ENCODE assay signal across 21 mouse cellular contexts in genomic region chr10:57434990-57435389, GRCm38 (mm10). TPM values are rescaled to one million over a fixed set of nuclear protein-coding genes. Genes with fewer than 3 reads are reported as not detected.
DNase-seq lines count a peak whose midpoint lies in the region; ATAC-seq and TF ChIP-seq lines count a peak whose summit lies in the region.
"Had no signal": no experiment of that assay in that cellular context is flagged by ENCODE, and none has a peak within 500 bp of the region (broad histone marks: within the 10 kb centered on the region; RNA-seq: fewer than 3 reads in every experiment).

No protein-coding gene starts in this region.

- 67% methylated on average over 1 of the region's 1 CpGs for WGBS in heart, embryonic 10.5 days
- WGBS in intestine, postnatal 0 days: 68% methylated on average over 1 of the region's 1 CpGs
- WGBS in intestine, embryonic 15.5 days: 74% methylated on average over 1 of the region's 1 CpGs
- WGBS in midbrain, embryonic 14.5 days: 73% methylated on average over 1 of the region's 1 CpGs
- 75% methylated on average over 1 of the region's 1 CpGs for WGBS in midbrain, embryonic 10.5 days

- no peaks in the 10 kb centered on the region for H3K36me3 ChIP-seq in heart, embryonic 10.5 days
- no peaks in the 10 kb centered on the region for H3K36me3 ChIP-seq in intestine, postnatal 0 days (ENCODE audit: control insufficient read depth, insufficient read depth)
- H3K36me3 ChIP-seq in intestine, embryonic 15.5 days: no peaks in the 10 kb centered on the region
- H3K36me3 ChIP-seq in midbrain, embryonic 14.5 days (ENCODE audit: control insufficient read depth, insufficient read depth, low read length): no peaks in the 10 kb centered on the region
- no peaks in the 10 kb centered on the region for H3K36me3 ChIP-seq in midbrain, embryonic 10.5 days
- H3K36me3 ChIP-seq: embryonic facial prominence, embryonic 15.5 days; G1E; neural tube, embryonic 13.5 days had no signal

- no peak overlapping the region for H3K27ac ChIP-seq in heart, embryonic 10.5 days
- no peak overlapping the region for H3K27ac ChIP-seq in intestine, postnatal 0 days (ENCODE audit: low read depth, low read length)
- H3K27ac ChIP-seq in intestine, embryonic 15.5 days: no peak overlapping the region
- no peak overlapping the region for H3K27ac ChIP-seq in midbrain, embryonic 14.5 days (replicated peaks; ENCODE audit: low read depth, low read length)
- H3K27ac ChIP-seq in midbrain, embryonic 10.5 days (replicated peaks): no peak overlapping the region
- H3K27ac ChIP-seq: embryonic facial prominence, embryonic 15.5 days; left cerebral cortex, adult 2 months; neural tube, embryonic 13.5 days had no signal

- no peaks in the 10 kb centered on the region for H3K4me1 ChIP-seq in heart, embryonic 10.5 days
- H3K4me1 ChIP-seq in intestine, postnatal 0 days (replicated peaks; ENCODE audit: control insufficient read depth, insufficient read depth, low read length): no peaks in the 10 kb centered on the region
- H3K4me1 ChIP-seq in intestine, embryonic 15.5 days (replicated peaks): no peaks in the 10 kb centered on the region
- no peaks in the 10 kb centered on the region for H3K4me1 ChIP-seq in midbrain, embryonic 14.5 days (ENCODE audit: control insufficient read depth, insufficient read depth, low read length)
- no peaks in the 10 kb centered on the region for H3K4me1 ChIP-seq in midbrain, embryonic 10.5 days
- H3K4me1 ChIP-seq: embryonic facial prominence, embryonic 15.5 days; neural tube, embryonic 13.5 days had no signal

- H3K27me3 ChIP-seq in heart, embryonic 10.5 days (ENCODE audit: insufficient read depth, poor library complexity, severe bottlenecking): no peaks in the 10 kb centered on the region
- no peaks in the 10 kb centered on the region for H3K27me3 ChIP-seq in intestine, postnatal 0 days (replicated peaks; ENCODE audit: control insufficient read depth, insufficient read depth, low read length)
- no peaks in the 10 kb centered on the region for H3K27me3 ChIP-seq in intestine, embryonic 15.5 days (replicated peaks)
- no peaks in the 10 kb centered on the region for H3K27me3 ChIP-seq in midbrain, embryonic 14.5 days (ENCODE audit: control insufficient read depth, insufficient read depth, low read length)
- H3K27me3 ChIP-seq in midbrain, embryonic 10.5 days (ENCODE audit: low read depth, poor library complexity, severe bottlenecking): no peaks in the 10 kb centered on the region
- H3K27me3 ChIP-seq: embryonic facial prominence, embryonic 15.5 days; neural tube, embryonic 13.5 days; Patski had no signal

- DNase-seq in heart, embryonic 10.5 days (ENCODE audit: low spot score): peak; percentile 69
- no peak for DNase-seq in heart, postnatal 25 days (ENCODE audit: low spot score)
- DNase-seq in midbrain, embryonic 14.5 days: no peak
- no peak for DNase-seq in midbrain, embryonic 10.5 days (ENCODE audit: low spot score)
- no peak for DNase-seq in frontal cortex, postnatal 36 days (ENCODE audit: low spot score in 2 of 2)
- DNase-seq: adrenal gland, postnatal 36 days; B cell, adult 2 months; cerebellum, adult 9-10 months; kidney, postnatal 10 days; lung, postnatal 4 days; right cerebral cortex, adult 18-20 months; right cerebral cortex, postnatal 4 days; thymus, postnatal 36 days had no signal

- H3K4me3 ChIP-seq in heart, embryonic 10.5 days: no peak overlapping the region
- H3K4me3 ChIP-seq in intestine, postnatal 0 days (ENCODE audit: low read depth, low read length): no peak overlapping the region
- no peak overlapping the region for H3K4me3 ChIP-seq in intestine, embryonic 15.5 days (replicated peaks)
- no peak overlapping the region for H3K4me3 ChIP-seq in midbrain, embryonic 14.5 days (replicated peaks; ENCODE audit: low read depth, low read length)
- H3K4me3 ChIP-seq in midbrain, embryonic 10.5 days: no peak overlapping the region
- H3K4me3 ChIP-seq: embryonic facial prominence, embryonic 15.5 days; left cerebral cortex, adult 2 months; neural tube, embryonic 13.5 days had no signal

- H3K9ac ChIP-seq in intestine, postnatal 0 days (ENCODE audit: low read depth, low read length): no peak overlapping the region
- H3K9ac ChIP-seq in intestine, embryonic 15.5 days: no peak overlapping the region
- no peak overlapping the region for H3K9ac ChIP-seq in midbrain, embryonic 14.5 days (replicated peaks; ENCODE audit: low read length)
- H3K9ac ChIP-seq: embryonic facial prominence, embryonic 15.5 days; neural tube, embryonic 13.5 days had no signal

- 0 out of 2 replicates have a peak, but pooled peaks have one; percentile 19 for ATAC-seq in intestine, postnatal 0 days
- no peak for ATAC-seq in intestine, embryonic 15.5 days
- peak; percentile 69 for ATAC-seq in midbrain, embryonic 14.5 days (ENCODE audit: low FRiP score, low TSS enrichment)
- ATAC-seq: intestine, embryonic 16.5 days; Patski had no signal

- intact Hi-C loops in heart, postnatal 25 days (cut with DNase I): no loop called here

- no peaks in the 10 kb centered on the region for H3K9me3 ChIP-seq in heart, embryonic 10.5 days
- no peaks in the 10 kb centered on the region for H3K9me3 ChIP-seq in intestine, postnatal 0 days (ENCODE audit: control insufficient read depth)
- no peaks in the 10 kb centered on the region for H3K9me3 ChIP-seq in intestine, embryonic 15.5 days
- no peaks in the 10 kb centered on the region for H3K9me3 ChIP-seq in midbrain, embryonic 14.5 days (ENCODE audit: control insufficient read depth, low read length)
- H3K9me3 ChIP-seq in midbrain, embryonic 10.5 days (replicated peaks): 0 out of 2 replicates have a peak, but pooled peaks cover 7% of the 10 kb centered on the region
- H3K9me3 ChIP-seq: embryonic facial prominence, embryonic 15.5 days; G1E; neural tube, embryonic 13.5 days had no signal

- no peak for TF ChIP-seq CTCF in intestine, postnatal 0 days (IDR thresholded peaks at IDR 0.05; ENCODE audit: low read depth)

- no peak overlapping the region for H3K4me2 ChIP-seq in intestine, postnatal 0 days (replicated peaks; ENCODE audit: low read depth)
- no peak overlapping the region for H3K4me2 ChIP-seq in intestine, embryonic 15.5 days (replicated peaks)
- no peak overlapping the region for H3K4me2 ChIP-seq in midbrain, embryonic 14.5 days (ENCODE audit: low read length)
- H3K4me2 ChIP-seq: embryonic facial prominence, embryonic 15.5 days; neural tube, embryonic 13.5 days had no signal

RNA-seq across cellular contexts. Expression of gene Hsf2, which starts 51.2 kb away (rescaled TPM):
- polyA plus RNA-seq in heart, embryonic 10.5 days (2016; fragmentation: Nextera tagmentation; extraction: Ambion mirVana): 25.2 and 27.2 TPM in 2 replicates
- 10 to 100 TPM; 14.1 to 15.9 TPM for total RNA-seq in heart, postnatal 25 days (2021)
- polyA plus RNA-seq in intestine, postnatal 0 days (2015; fragmentation: Nextera tagmentation; extraction: Ambion mirVana): 9.6 and 10.6 TPM in 2 replicates
- 18.2 and 22.4 TPM in 2 replicates for polyA plus RNA-seq in intestine, embryonic 15.5 days (2015; fragmentation: Nextera tagmentation; extraction: Ambion mirVana)
- 68.2 and 71.4 TPM in 2 replicates for polyA plus RNA-seq in midbrain, embryonic 14.5 days (2014; fragmentation: Nextera tagmentation; extraction: Ambion mirVana)
- polyA plus RNA-seq in midbrain, embryonic 10.5 days (2016; fragmentation: Nextera tagmentation; extraction: Ambion mirVana): 64.7 and 77.4 TPM in 2 replicates
